Mouse (Mus musculus) heart, embryonic 12.5 days (tissue): ENCODE results near the gene Nup214. TPM values are rescaled to one million over a fixed set of nuclear protein-coding genes. Genes with fewer than 3 reads are reported as not detected.

Experiments used
- ATAC-seq: fragments of 200-750 bp; cut with Nextera tagmentation; 2 replicates; pipeline ENCODE4 v1.8.0; 2017; ENCODE audit warnings: moderate TSS enrichment, moderate library complexity; ENCODE audit not compliant: insufficient number of reproducible peaks, low FRiP score
- H3K27ac ChIP-seq: fragments of 300-500 bp; sonication (generic); 2 replicates; pipeline ENCODE4 v1.5.1; 2016; ENCODE audit warnings: mild to moderate bottlenecking, moderate library complexity; ENCODE audit not compliant: poor library complexity, severe bottlenecking
- H3K27me3 ChIP-seq: fragments of 300-500 bp; sonication (generic); replicated peaks from 2 replicates; pipeline ENCODE4 v1.6.1; 2016; ENCODE audit warnings: mild to moderate bottlenecking, moderate library complexity
- H3K36me3 ChIP-seq: fragments of 300-500 bp; sonication (generic); 2 replicates; pipeline ENCODE4 v1.6.1; 2016; ENCODE audit warnings: mild to moderate bottlenecking, moderate library complexity
- H3K4me1 ChIP-seq: fragments of 300-500 bp; sonication (generic); replicated peaks from 2 replicates; pipeline ENCODE4 v1.6.1; 2016; ENCODE audit warnings: mild to moderate bottlenecking
- H3K4me2 ChIP-seq: fragments of 300-500 bp; sonication (generic); 2 replicates; pipeline ENCODE4 v1.6.1; 2016; ENCODE audit warnings: mild to moderate bottlenecking, moderate library complexity
- H3K4me3 ChIP-seq: fragments of 300-500 bp; sonication (generic); 2 replicates; pipeline ENCODE4 v1.5.1; 2016; ENCODE audit warnings: mild to moderate bottlenecking
- H3K9ac ChIP-seq: fragments of 300-500 bp; sonication (generic); 2 replicates; pipeline ENCODE4 v1.6.1; 2016; ENCODE audit warnings: mild to moderate bottlenecking, moderate library complexity
- H3K9me3 ChIP-seq: fragments of 300-500 bp; sonication (generic); replicated peaks from 2 replicates; pipeline ENCODE4 v1.6.1; 2016; ENCODE audit warnings: mild to moderate bottlenecking, moderate library complexity
- WGBS: fragments of 180-500 bp; shearing (Covaris S2); methylation state at CpG from one replicate; pipeline ENCODE4 v1.1.7; 2016; 5-methylcytosine and 5-hydroxymethylcytosine counted together
- polyA plus RNA-seq: library from polyadenylated mRNA; unstranded; fragments of >200 nt; fragmentation: Nextera tagmentation; extraction: Ambion mirVana; gene quantifications from 2 replicates; pipeline ENCODE4 v1.2.1, GENCODE M21; 2016

Gene Nup214
- polyA plus RNA-seq, 1 experiment from 2014 or later: 59.8 TPM

- no peaks in the 10 kb centered on the region for H3K27me3 ChIP-seq
- no peak for ATAC-seq
- H3K36me3 ChIP-seq: peaks cover 30% of the 10 kb centered on the region
- no peaks in the 10 kb centered on the region for H3K9me3 ChIP-seq
- H3K9ac ChIP-seq: no peak overlapping the region
- 0 out of 2 replicates have a peak overlapping the region, but pooled peaks have one; percentile 29 for H3K4me2 ChIP-seq
- H3K27ac ChIP-seq: peak overlapping the region; percentile 96
- 51% methylated on average over 5 of the region's 5 CpGs for WGBS
- H3K4me3 ChIP-seq: no peak overlapping the region
- H3K4me1 ChIP-seq: peaks cover 93% of the 10 kb centered on the region
These were observed 91.1 kb downstream of the Nup214 start for GRCm38 (mm10) chr2:32065371-32065791.

GRCm38 (mm10) chr2:32066005-32066404 is 91.8 kb downstream of the Nup214 start:
- Histone ChIP-seq H3K27ac (peak overlapping the region; percentile 96), H3K36me3 (peaks cover 35% of the 10 kb centered on the region)
- 69% methylated on average over 4 of the region's 4 CpGs for WGBS

GRCm38 (mm10) chr2:32068811-32069607 is 94.8 kb downstream of the Nup214 start:
- H3K4me2 ChIP-seq: no peak overlapping the region
- no peaks in the 10 kb centered on the region for H3K27me3 ChIP-seq
- peaks cover 63% of the 10 kb centered on the region for H3K4me1 ChIP-seq
- 61% methylated on average over 31 of the region's 31 CpGs for whole genome bisulfite sequencing
- peak overlapping the region; percentile 60 for H3K27ac ChIP-seq
- H3K4me3 ChIP-seq: no peak overlapping the region
- H3K9ac ChIP-seq: peak overlapping the region; percentile 55
- peaks cover 61% of the 10 kb centered on the region for H3K36me3 ChIP-seq
- H3K9me3 ChIP-seq: no peaks in the 10 kb centered on the region
- ATAC-seq: no peak

More at GRCm38 (mm10) chr2:32066005-32066404, 91.8 kb downstream of the Nup214 start:
- no peak overlapping the region for H3K9ac ChIP-seq
- no peak overlapping the region for H3K4me2 ChIP-seq
- peaks cover 87% of the 10 kb centered on the region for H3K4me1 ChIP-seq
- H3K27me3 ChIP-seq: no peaks in the 10 kb centered on the region
- ATAC-seq: no peak
- H3K9me3 ChIP-seq: no peaks in the 10 kb centered on the region
- no peak overlapping the region for H3K4me3 ChIP-seq

GRCm38 (mm10) chr2:32070747-32071146 is 96.5 kb downstream of the Nup214 start:
- no peak overlapping the region for H3K9ac ChIP-seq
- no peak for ATAC-seq
- H3K9me3 ChIP-seq: no peaks in the 10 kb centered on the region
- peaks cover 64% of the 10 kb centered on the region for H3K36me3 ChIP-seq
- peaks cover 60% of the 10 kb centered on the region for H3K4me1 ChIP-seq
- no peak overlapping the region for H3K27ac ChIP-seq
- H3K27me3 ChIP-seq: no peaks in the 10 kb centered on the region
- H3K4me3 ChIP-seq: no peak overlapping the region
- H3K4me2 ChIP-seq: no peak overlapping the region
- WGBS: 90% methylated on average over 10 of the region's 10 CpGs

- WGBS: 59% methylated on average over 8 of the region's 8 CpGs
- Histone ChIP-seq H3K9ac (peak overlapping the region; percentile 30; the same call in 1 of the 2 replicates), H3K4me2 (peak overlapping the region; percentile 17; the same call in 1 of the 2 replicates), H3K27me3 (no peaks in the 10 kb centered on the region), H3K4me3 (no peak overlapping the region), H3K27ac (peak overlapping the region; percentile 36), H3K4me1 (peaks cover 49% of the 10 kb centered on the region), H3K9me3 (no peaks in the 10 kb centered on the region), H3K36me3 (peaks cover 45% of the 10 kb centered on the region)
- ATAC-seq: no peak
These were observed 100.2 kb downstream of the Nup214 start for GRCm38 (mm10) chr2:32074404-32074803.

GRCm38 (mm10) chr2:32075368-32075767 is 101.1 kb downstream of the Nup214 start:
- no peak overlapping the region for H3K9ac ChIP-seq

GRCm38 (mm10) chr2:32077744-32078143 is 103.5 kb downstream of the Nup214 start:
- peaks cover 23% of the 10 kb centered on the region for H3K36me3 ChIP-seq
- H3K27me3 ChIP-seq: no peaks in the 10 kb centered on the region
- peak overlapping the region; percentile 100 for H3K4me2 ChIP-seq
- peak overlapping the region; percentile 93 for H3K9ac ChIP-seq
- peaks cover 60% of the 10 kb centered on the region for H3K4me1 ChIP-seq
- H3K4me3 ChIP-seq: peak overlapping the region; percentile 70
- no peaks in the 10 kb centered on the region for H3K9me3 ChIP-seq
- peak overlapping the region; percentile 88 for H3K27ac ChIP-seq
- 70% methylated on average over 10 of the region's 10 CpGs for WGBS
- no peak for ATAC-seq

More at GRCm38 (mm10) chr2:32075368-32075767, 101.1 kb downstream of the Nup214 start:
- H3K4me3 ChIP-seq: no peak overlapping the region
- peak overlapping the region; percentile 17; the same call in 1 of the 2 replicates for H3K27ac ChIP-seq
- no peaks in the 10 kb centered on the region for H3K27me3 ChIP-seq
- 69% methylated on average over 7 of the region's 7 CpGs for WGBS
- peak overlapping the region; percentile 17; the same call in 1 of the 2 replicates for H3K4me2 ChIP-seq
- H3K4me1 ChIP-seq: peaks cover 56% of the 10 kb centered on the region
- ATAC-seq: no peak
- no peaks in the 10 kb centered on the region for H3K9me3 ChIP-seq
- peaks cover 42% of the 10 kb centered on the region for H3K36me3 ChIP-seq

- Histone ChIP-seq H3K9ac (peak overlapping the region; percentile 93), H3K4me3 (peak overlapping the region; percentile 70), H3K36me3 (peaks cover 15% of the 10 kb centered on the region), H3K4me2 (peak overlapping the region; percentile 100), H3K9me3 (no peaks in the 10 kb centered on the region), H3K4me1 (peaks cover 60% of the 10 kb centered on the region), H3K27ac (peak overlapping the region; percentile 88), H3K27me3 (no peaks in the 10 kb centered on the region)
- WGBS: 31% methylated on average over 8 of the region's 8 CpGs
- ATAC-seq: peak; percentile 52; the same call in 1 of the 2 replicates
These were observed 104.3 kb downstream of the Nup214 start for GRCm38 (mm10) chr2:32078522-32078921.

- H3K9me3 ChIP-seq: no peaks in the 10 kb centered on the region
- peak overlapping the region; percentile 88 for H3K27ac ChIP-seq
- ATAC-seq: no peak
- peaks cover 10% of the 10 kb centered on the region; the same call in 1 of the 2 replicates for H3K36me3 ChIP-seq
- H3K4me3 ChIP-seq: peak overlapping the region; percentile 70
- H3K4me2 ChIP-seq: peak overlapping the region; percentile 100
- peaks cover 55% of the 10 kb centered on the region for H3K4me1 ChIP-seq
- WGBS: 57% methylated on average over 14 of the region's 14 CpGs
- H3K27me3 ChIP-seq: no peaks in the 10 kb centered on the region
- H3K9ac ChIP-seq: peak overlapping the region; percentile 93
These were observed 105.0 kb downstream of the Nup214 start for GRCm38 (mm10) chr2:32079191-32079725.

- Histone ChIP-seq H3K9ac (peak overlapping the region; percentile 93), H3K9me3 (no peaks in the 10 kb centered on the region), H3K4me3 (peak overlapping the region; percentile 70), H3K4me2 (peak overlapping the region; percentile 100), H3K27ac (peak overlapping the region; percentile 88), H3K27me3 (no peaks in the 10 kb centered on the region), H3K4me1 (peaks cover 51% of the 10 kb centered on the region), H3K36me3 (peaks cover 7% of the 10 kb centered on the region; the same call in 1 of the 2 replicates)
- 60% methylated on average over 3 of the region's 3 CpGs for WGBS
- ATAC-seq: no peak
These were observed 106.4 kb downstream of the Nup214 start for GRCm38 (mm10) chr2:32080681-32081080.

GRCm38 (mm10) chr2:32081296-32081929 is 107.2 kb downstream of the Nup214 start:
- Histone ChIP-seq H3K27ac (peak overlapping the region; percentile 88), H3K27me3 (no peaks in the 10 kb centered on the region), H3K4me2 (peak overlapping the region; percentile 100), H3K36me3 (peaks cover 7% of the 10 kb centered on the region; the same call in 1 of the 2 replicates), H3K4me1 (peaks cover 51% of the 10 kb centered on the region), H3K4me3 (peak overlapping the region; percentile 70), H3K9ac (peak overlapping the region; percentile 93), H3K9me3 (no peaks in the 10 kb centered on the region)
- no peak for ATAC-seq
- 43% methylated on average over 14 of the region's 14 CpGs for WGBS
